Mouse (Mus musculus): ENCODE results near the gene Homer3. TPM values are rescaled to one million over a fixed set of nuclear protein-coding genes. Genes with fewer than 3 reads are reported as not detected.

Homer3 gene
- total RNA-seq, 2 experiments from 2014 or later, result 23.8 to 33.3 TPM

GRCm38 (mm10) chr8:70332878-70333202 lies 50.2 kb downstream of the Homer3 start:
- no peak for DNase-seq

- no peak for DNase-seq
Observed at GRCm38 (mm10) chr8:70338931-70339330, 56.3 kb downstream of the Homer3 start.

GRCm38 (mm10) chr8:70340659-70341058 lies 58.0 kb downstream of the Homer3 start:
- no peak for DNase-seq

GRCm38 (mm10) chr8:70342007-70342406 lies 59.4 kb downstream of the Homer3 start:
- no peak for DNase-seq

- DNase-seq, result no peak
Observed at GRCm38 (mm10) chr8:70343076-70343475, 60.4 kb downstream of the Homer3 start.

GRCm38 (mm10) chr8:70343696-70344095 lies 61.1 kb downstream of the Homer3 start:
- DNase-seq, result peak; percentile 58

Other genes starting within 250 kb of the Homer3 start
- gene Mau2, start 240.1 kb upstream of the Homer3 start, total RNA-seq (2021), result 10 to 100 TPM; 53.8 to 56.2 TPM
- 10 to 100 TPM; 24.1 to 29.7 TPM for gene Sugp1, start 240.0 kb upstream of the Homer3 start, total RNA-seq (2021)
- 1 to 10 TPM; 4.3 to 9.3 TPM for gene Tm6sf2, start 209.9 kb upstream of the Homer3 start, total RNA-seq (2021)
- under 1 TPM; 0.24 to 0.36 TPM for gene Hapln4, start 199.4 kb upstream of the Homer3 start, total RNA-seq (2021)
- gene Ncan, start 162.0 kb upstream of the Homer3 start, total RNA-seq (2021), result 1 to 10 TPM in 1 of 2 experiments, under 1 TPM in 1; 0.81 to 1.2 TPM
- gene Nr2c2ap, start 151.5 kb upstream of the Homer3 start, total RNA-seq (2021), result 10 to 100 TPM; 15.7 to 16.1 TPM
- gene Rfxank, start 143.7 kb upstream of the Homer3 start, total RNA-seq (2021), result 10 to 100 TPM; 18.0 to 23.9 TPM
- gene Borcs8, start 143.3 kb upstream of the Homer3 start, total RNA-seq (2021), result 10 to 100 TPM; 45.0 to 48.5 TPM
- gene Mef2b, start 143.1 kb upstream of the Homer3 start, total RNA-seq (2021), result under 1 TPM; 0.36 to 0.54 TPM
- gene Tmem161a, start 110.5 kb upstream of the Homer3 start, total RNA-seq (2021), result 10 to 100 TPM; 43.1 to 47.0 TPM
- 100 to 1,000 TPM; 124 to 184 TPM for gene Slc25a42, start 70.5 kb upstream of the Homer3 start, total RNA-seq (2021)
- 10 to 100 TPM; 28.9 to 48.5 TPM for gene Sugp2, start 48.6 kb upstream of the Homer3 start, total RNA-seq (2021)
- 10 to 100 TPM; 11.2 to 13.2 TPM for gene Armc6, start 48.4 kb upstream of the Homer3 start, total RNA-seq (2021)
- 10 to 100 TPM; 63.4 to 67.7 TPM for gene Ddx49, start 19.7 kb downstream of the Homer3 start, total RNA-seq (2021)
- 100 to 1,000 TPM; 203 to 216 TPM for gene Cope, start 19.7 kb downstream of the Homer3 start, total RNA-seq (2021)
- 1 to 10 TPM; 2.3 to 3.7 TPM for gene Cers1, start 32.9 kb downstream of the Homer3 start, total RNA-seq (2021)
- gene Gdf1, start 47.0 kb downstream of the Homer3 start, total RNA-seq (2021), result 1 to 10 TPM in 1 of 2 experiments, under 1 TPM in 1; 0.88 to 1.2 TPM
- 10 to 100 TPM; 49.1 to 51.4 TPM for gene Upf1, start 70.5 kb downstream of the Homer3 start, total RNA-seq (2021)
- gene Comp, start 90.7 kb downstream of the Homer3 start, total RNA-seq (2021), result 1 to 10 TPM in 1 of 2 experiments, under 1 TPM in 1; 0.97 to 2.0 TPM
- gene Crtc1, start 156.8 kb downstream of the Homer3 start, total RNA-seq (2021), result 10 to 100 TPM; 14.1 to 19.4 TPM
- 10 to 100 TPM; 14.0 to 15.1 TPM for gene Klhl26, start 194.1 kb downstream of the Homer3 start, total RNA-seq (2021)
- 1 to 10 TPM; 2.9 to 4.5 TPM for gene Tmem59l, start 204.5 kb downstream of the Homer3 start, total RNA-seq (2021)
- under 1 TPM; 0.21 to 0.42 TPM for gene Crlf1, start 210.3 kb downstream of the Homer3 start, total RNA-seq (2021)
- gene Rex1bd, start 223.9 kb downstream of the Homer3 start, total RNA-seq (2021), result 100 to 1,000 TPM; 121 to 130 TPM
- 1,000 to 10,000 TPM; 1,751 to 1,916 TPM for gene Uba52, start 228.0 kb downstream of the Homer3 start, total RNA-seq (2021)
- 100 to 1,000 TPM; 226 to 250 TPM for gene Fkbp8, start 244.9 kb downstream of the Homer3 start, total RNA-seq (2021)
- gene Kxd1, start 245.1 kb downstream of the Homer3 start, total RNA-seq (2021), result 10 to 100 TPM; 84.0 to 97.4 TPM